Mouse (Mus musculus) stomach, embryonic 16.5 days (tissue): ENCODE measurements at regions not wholly inside any gene's neighbourhood (a gene's known extent, or its start where the extent isn't known, plus 50 kb on each side); places are given as distances from the start of the nearest gene placed in this dataset.

Experiments
- ATAC-seq: fragments of 200-750 bp; cut with Nextera tagmentation; 2 replicates; pipeline ENCODE4 v1.8.0; 2017; ENCODE audit warnings: moderate number of reproducible peaks, moderate TSS enrichment; ENCODE audit not compliant: insufficient read depth, low FRiP score
- H3K27ac ChIP-seq: fragments of 300-500 bp; sonication (generic); 2 replicates; pipeline ENCODE4 v1.5.1; 2014; ENCODE audit warnings: low read length
- H3K27me3 ChIP-seq: fragments of 300-500 bp; sonication (generic); 2 replicates; pipeline ENCODE4 v1.6.1; 2014; ENCODE audit warnings: low read length, control low read depth, mixed read lengths; ENCODE audit not compliant: control insufficient read depth, insufficient read depth
- H3K36me3 ChIP-seq: fragments of 300-500 bp; sonication (generic); 2 replicates; pipeline ENCODE4 v1.6.1; 2014; ENCODE audit warnings: low read length; ENCODE audit not compliant: control insufficient read depth, insufficient read depth
- H3K4me1 ChIP-seq: fragments of 300-500 bp; sonication (generic); 2 replicates; pipeline ENCODE4 v1.6.1; 2014; ENCODE audit warnings: low read length, control low read depth, mixed read lengths; ENCODE audit not compliant: control insufficient read depth, insufficient read depth
- H3K4me2 ChIP-seq: fragments of 300-500 bp; sonication (generic); 2 replicates; pipeline ENCODE4 v1.6.1; 2014; ENCODE audit warnings: low read depth, low read length, mixed read lengths
- H3K4me3 ChIP-seq: fragments of 300-500 bp; sonication (generic); replicated peaks from 2 replicates; pipeline ENCODE4 v1.5.1; 2014; ENCODE audit warnings: mild to moderate bottlenecking, low read length
- H3K9ac ChIP-seq: fragments of 300-500 bp; sonication (generic); 2 replicates; pipeline ENCODE4 v1.6.1; 2014; ENCODE audit warnings: low read length
- H3K9me3 ChIP-seq: fragments of 300-500 bp; sonication (generic); replicated peaks from 2 replicates; pipeline ENCODE4 v1.6.1; 2016; ENCODE audit warnings: low read length, control low read depth; ENCODE audit not compliant: control insufficient read depth
- WGBS: fragments of 180-500 bp; shearing (Covaris S2); extraction: QIAGEN DNeasy Blood & Tissue Kit; methylation state at CpG from one replicate; pipeline ENCODE4 v1.1.7; 2014; 5-methylcytosine and 5-hydroxymethylcytosine counted together

DNA sequence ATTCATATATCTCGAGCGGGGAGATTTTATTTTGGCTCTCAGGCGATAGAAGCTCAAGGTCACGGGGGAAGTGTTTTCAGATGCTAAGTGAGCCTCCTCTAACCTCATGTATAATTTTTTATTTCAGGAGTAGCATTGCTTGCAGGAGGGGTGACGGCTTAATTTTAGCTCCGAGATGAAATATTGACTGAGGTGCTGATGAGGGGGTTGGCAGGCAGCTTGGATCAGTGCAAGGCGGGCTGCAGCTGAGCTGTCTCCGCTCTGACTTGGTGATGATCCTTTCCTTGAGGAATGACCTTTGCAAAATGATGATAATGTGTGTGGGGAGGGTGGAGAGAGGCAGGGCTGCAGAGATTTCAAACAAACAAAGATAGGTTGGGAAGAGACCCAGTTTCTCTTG lies 222.6 kb downstream of the Hhipl2 start:
- H3K4me1 ChIP-seq: peaks cover 11% of the 10 kb centered on the region; the same call in 1 of the 2 replicates
- H3K4me2 ChIP-seq: no peak overlapping the region
- no peak overlapping the region for H3K27ac ChIP-seq
- H3K36me3 ChIP-seq: no peaks in the 10 kb centered on the region
- no peak overlapping the region for H3K9ac ChIP-seq
- H3K9me3 ChIP-seq: no peaks in the 10 kb centered on the region
- WGBS: 52% methylated on average over 8 of the region's 8 CpGs
- H3K4me3 ChIP-seq: no peak overlapping the region
- H3K27me3 ChIP-seq: no peaks in the 10 kb centered on the region
- ATAC-seq: no peak

DNA sequence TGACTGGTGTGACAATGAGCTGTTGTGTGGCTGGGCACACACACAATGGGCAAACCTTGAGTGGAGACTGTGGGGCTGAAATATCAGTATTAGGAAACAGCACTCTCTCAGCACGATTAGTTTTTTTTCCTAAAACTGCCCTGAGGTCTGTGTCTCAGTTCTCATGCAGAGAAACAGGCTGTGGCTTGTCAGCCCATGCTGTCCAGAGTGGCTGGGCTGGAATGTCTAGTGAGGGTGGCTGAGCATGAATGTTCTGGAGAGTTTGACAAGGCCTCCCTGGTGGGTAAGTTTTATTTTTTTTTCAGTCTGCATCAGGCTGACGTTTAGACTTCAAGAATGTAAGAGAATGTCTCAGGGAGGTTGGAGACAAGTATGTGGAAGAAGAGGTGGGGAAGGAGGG lies 226.0 kb downstream of the Hhipl2 start:
- H3K9me3 ChIP-seq: no peaks in the 10 kb centered on the region
- H3K4me2 ChIP-seq: no peak overlapping the region
- no peak overlapping the region for H3K9ac ChIP-seq
- peak overlapping the region; percentile 75 for H3K27ac ChIP-seq
- WGBS: 17% methylated on average over 2 of the region's 2 CpGs
- no peak overlapping the region for H3K4me3 ChIP-seq
- no peaks in the 10 kb centered on the region for H3K27me3 ChIP-seq
- H3K4me1 ChIP-seq: peaks cover 11% of the 10 kb centered on the region; the same call in 1 of the 2 replicates
- no peaks in the 10 kb centered on the region for H3K36me3 ChIP-seq
- no peak for ATAC-seq

DNA sequence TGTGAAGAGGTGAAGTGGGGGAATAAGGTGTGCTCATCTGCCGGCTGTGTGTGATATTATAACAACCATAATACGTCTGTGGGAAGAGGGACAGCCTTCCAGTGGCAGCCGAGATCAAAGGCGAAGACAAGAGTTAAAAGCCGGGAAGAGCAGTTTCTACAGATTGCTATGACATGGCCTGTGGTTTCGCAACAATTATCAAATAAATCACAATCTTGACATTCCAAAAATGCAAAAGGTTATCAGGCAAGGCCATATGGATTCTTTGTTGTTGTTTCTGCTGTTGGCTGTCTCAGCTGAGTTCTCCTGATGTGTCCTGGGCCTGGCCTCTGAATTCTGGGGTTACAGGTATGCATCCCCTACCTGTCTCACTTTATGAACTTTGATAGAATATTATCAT lies 235.9 kb downstream of the Hhipl2 start:
- ATAC-seq: no peak
- 57% methylated on average over 6 of the region's 6 CpGs for WGBS
- H3K4me2 ChIP-seq: no peak overlapping the region

DNA sequence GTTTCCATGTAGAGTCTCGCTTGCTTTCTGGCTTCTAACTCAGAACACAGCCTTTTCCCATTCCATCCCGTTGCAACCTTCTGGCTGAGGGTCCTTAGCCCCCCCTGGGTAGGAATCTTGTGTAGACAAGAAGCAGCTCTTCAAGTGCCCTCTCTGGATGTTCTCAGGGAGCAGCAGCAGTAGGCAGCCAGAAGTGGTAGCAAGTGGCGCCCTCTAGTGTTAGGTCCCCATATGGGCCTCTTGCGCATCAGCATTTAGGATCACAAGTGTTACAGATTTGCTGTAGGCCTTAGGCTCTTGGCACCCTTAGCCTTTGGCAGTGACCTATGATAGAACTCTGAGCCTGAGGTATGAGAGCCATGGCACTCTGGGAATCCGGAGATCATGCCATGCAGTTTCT lies 239.0 kb downstream of the Hhipl2 start:
- H3K4me3 ChIP-seq: no peak overlapping the region
- no peak for ATAC-seq
- no peak overlapping the region for H3K9ac ChIP-seq
- no peaks in the 10 kb centered on the region for H3K4me1 ChIP-seq
- H3K4me2 ChIP-seq: no peak overlapping the region
- no peaks in the 10 kb centered on the region for H3K9me3 ChIP-seq
- no peaks in the 10 kb centered on the region for H3K36me3 ChIP-seq
- no peaks in the 10 kb centered on the region for H3K27me3 ChIP-seq
- 59% methylated on average over 5 of the region's 5 CpGs for WGBS
- no peak overlapping the region for H3K27ac ChIP-seq

More for the DNA sequence above, 235.9 kb downstream of the Hhipl2 start:
- no peaks in the 10 kb centered on the region for H3K9me3 ChIP-seq
- no peaks in the 10 kb centered on the region for H3K36me3 ChIP-seq
- H3K9ac ChIP-seq: no peak overlapping the region
- H3K27me3 ChIP-seq: no peaks in the 10 kb centered on the region
- H3K4me3 ChIP-seq: no peak overlapping the region
- no peak overlapping the region for H3K27ac ChIP-seq
- no peaks in the 10 kb centered on the region for H3K4me1 ChIP-seq

DNA sequence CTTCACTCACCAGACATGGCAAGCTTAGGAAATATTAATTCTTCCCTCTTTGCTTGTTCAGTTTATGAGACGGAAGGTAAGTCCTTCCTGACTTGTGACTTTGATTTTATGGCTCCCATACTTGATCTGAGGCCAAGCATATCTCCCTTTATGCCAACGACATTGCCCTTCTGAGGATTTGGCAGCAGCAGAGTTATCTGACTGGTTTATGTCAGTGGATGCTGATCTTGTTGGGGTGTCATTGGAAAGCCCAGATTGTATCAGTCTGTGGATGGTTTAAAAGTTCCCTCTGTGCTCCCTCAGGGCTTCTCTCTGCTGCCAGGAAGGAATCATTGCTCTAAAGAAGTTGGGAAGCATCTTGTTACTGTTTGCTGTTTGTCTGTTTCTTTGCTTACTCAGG lies 242.5 kb downstream of the Hhipl2 start:
- H3K27ac ChIP-seq: no peak overlapping the region
- no peaks in the 10 kb centered on the region for H3K27me3 ChIP-seq
- H3K4me2 ChIP-seq: no peak overlapping the region
- no peak for ATAC-seq
- no peaks in the 10 kb centered on the region for H3K9me3 ChIP-seq
- WGBS: 78% methylated on average over 2 of the region's 2 CpGs
- H3K4me1 ChIP-seq: no peaks in the 10 kb centered on the region
- H3K4me3 ChIP-seq: no peak overlapping the region
- no peaks in the 10 kb centered on the region for H3K36me3 ChIP-seq
- no peak overlapping the region for H3K9ac ChIP-seq

DNA sequence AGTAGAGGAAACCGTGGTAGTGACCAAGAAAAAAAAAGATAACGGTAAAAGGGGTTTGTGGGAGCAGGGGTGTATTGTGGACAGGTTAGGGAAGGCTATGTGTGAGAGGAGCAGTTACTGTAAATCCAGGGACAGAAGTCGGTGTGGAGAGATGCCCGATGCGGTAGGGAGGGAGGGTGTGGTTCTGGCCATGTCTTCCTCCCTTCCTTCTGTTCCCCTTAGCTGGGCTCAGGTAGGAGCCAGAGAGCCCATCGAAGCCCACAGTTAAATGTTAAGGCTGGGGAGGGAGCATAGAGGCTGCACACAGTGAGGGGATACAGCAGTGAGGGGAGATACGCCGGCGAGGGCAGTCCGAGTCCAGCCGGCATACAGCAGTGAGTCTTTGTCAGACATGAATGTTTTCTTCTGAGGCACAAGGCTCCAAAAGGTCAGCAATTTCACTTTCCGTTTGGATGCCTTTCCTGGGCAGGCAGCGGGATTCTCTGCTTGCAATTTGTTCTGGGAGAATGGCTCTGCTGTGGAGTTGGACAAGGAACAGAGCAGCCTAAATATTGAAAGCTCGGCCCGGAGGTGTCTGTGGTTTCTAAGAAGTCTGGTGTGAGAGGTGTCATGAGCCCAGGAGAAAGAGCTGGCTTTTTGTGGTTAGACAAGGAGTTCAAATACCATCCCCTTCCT lies 244.5 kb downstream of the Hhipl2 start:
- Histone ChIP-seq H3K4me2 (no peak overlapping the region), H3K4me1 (no peaks in the 10 kb centered on the region), H3K27ac (no peak overlapping the region), H3K9ac (no peak overlapping the region), H3K9me3 (peaks cover 3% of the 10 kb centered on the region), H3K27me3 (no peaks in the 10 kb centered on the region), H3K36me3 (no peaks in the 10 kb centered on the region), H3K4me3 (no peak overlapping the region)
- WGBS: 64% methylated on average over 15 of the region's 15 CpGs
- ATAC-seq: no peak

DNA sequence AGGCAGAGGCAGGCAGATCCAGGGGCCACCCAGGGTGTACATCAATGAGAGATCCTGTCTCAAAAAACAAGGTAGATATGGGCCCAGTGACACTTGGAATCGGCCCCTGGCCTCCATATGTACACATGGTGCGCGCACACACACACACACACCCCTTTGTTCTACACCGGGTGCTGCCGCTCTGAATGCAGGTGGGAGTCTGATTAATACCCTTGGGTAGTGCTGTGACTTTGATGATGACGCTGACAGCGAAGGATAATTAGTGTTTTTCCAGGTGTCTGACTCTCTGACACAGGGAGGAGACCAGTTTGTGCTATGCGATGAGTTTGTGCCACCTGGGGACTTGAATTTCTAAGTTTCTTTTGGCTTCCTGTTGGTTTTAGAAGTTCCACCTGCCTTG lies 251.3 kb downstream of the Hhipl2 start:
- 61% methylated on average over 8 of the region's 8 CpGs for WGBS
- Histone ChIP-seq H3K9ac (no peak overlapping the region), H3K4me1 (peaks cover 6% of the 10 kb centered on the region; the same call in 1 of the 2 replicates), H3K9me3 (peaks cover 3% of the 10 kb centered on the region), H3K27me3 (no peaks in the 10 kb centered on the region), H3K4me2 (0 out of 2 replicates have a peak overlapping the region, but pooled peaks have one; percentile 29), H3K36me3 (no peaks in the 10 kb centered on the region), H3K27ac (no peak overlapping the region; the same call in 1 of the 2 replicates), H3K4me3 (no peak overlapping the region)
- no peak for ATAC-seq

DNA sequence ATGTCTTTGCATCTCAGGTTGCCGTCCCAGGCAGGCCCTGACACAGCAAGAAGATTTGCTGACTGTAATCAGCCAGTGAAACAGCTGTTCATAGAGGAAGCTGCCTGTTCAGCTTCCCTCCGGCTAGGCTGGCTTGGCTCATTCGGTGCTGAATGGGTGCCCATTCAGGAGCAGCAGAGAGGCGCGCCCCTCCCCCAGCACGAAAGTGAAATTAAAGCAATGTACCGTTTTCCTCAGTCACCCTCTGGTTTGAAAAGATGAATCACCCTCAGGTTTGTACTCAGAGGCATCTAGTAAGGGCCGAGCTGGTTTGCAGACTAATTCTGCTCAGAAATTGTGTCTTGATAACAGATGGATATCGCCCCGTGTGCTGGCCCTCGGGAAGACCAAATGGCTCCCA lies 251.7 kb downstream of the Hhipl2 start:
- Histone ChIP-seq H3K27ac (no peak overlapping the region), H3K9ac (no peak overlapping the region; the same call in 1 of the 2 replicates), H3K4me3 (no peak overlapping the region), H3K27me3 (no peaks in the 10 kb centered on the region), H3K4me2 (peak overlapping the region; percentile 29; the same call in 1 of the 2 replicates), H3K9me3 (peaks cover 3% of the 10 kb centered on the region), H3K4me1 (peaks cover 6% of the 10 kb centered on the region; the same call in 1 of the 2 replicates), H3K36me3 (no peaks in the 10 kb centered on the region)
- WGBS: 34% methylated on average over 11 of the region's 11 CpGs
- ATAC-seq: peak; percentile 53; the same call in 1 of the 2 replicates

DNA sequence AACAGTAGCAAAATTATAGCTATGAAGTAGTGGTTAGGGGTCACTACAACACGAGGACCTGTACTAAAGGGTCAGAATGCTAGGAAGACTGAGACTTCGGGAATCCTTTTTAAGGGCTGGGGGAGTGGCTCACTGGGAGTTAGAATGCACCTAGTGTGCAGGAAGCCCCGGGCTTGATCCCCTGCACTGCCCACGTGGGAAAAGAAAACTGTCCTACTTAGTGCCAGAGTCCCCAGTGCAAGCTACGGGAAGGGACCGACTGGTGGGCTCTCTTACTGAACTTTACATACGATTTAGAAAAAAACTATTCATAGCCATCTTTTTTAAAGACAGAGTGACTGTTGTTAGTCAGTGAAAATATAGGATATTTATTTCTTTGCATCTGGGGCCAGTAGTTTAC lies 252.5 kb downstream of the Hhipl2 start:
- ATAC-seq: no peak
- Histone ChIP-seq H3K9ac (no peak overlapping the region), H3K4me3 (no peak overlapping the region), H3K9me3 (peaks cover 3% of the 10 kb centered on the region), H3K4me2 (no peak overlapping the region), H3K4me1 (peaks cover 6% of the 10 kb centered on the region; the same call in 1 of the 2 replicates), H3K27me3 (no peaks in the 10 kb centered on the region), H3K27ac (no peak overlapping the region), H3K36me3 (no peaks in the 10 kb centered on the region)
- 69% methylated on average over 7 of the region's 7 CpGs for WGBS
